10 mouse cellular contexts compared by ENCODE assay signal in genomic region chr8:128724819-128725218, GRCm38 (mm10). TPM values are rescaled to one million over a fixed set of nuclear protein-coding genes. Genes with fewer than 3 reads are reported as not detected.
A peak's percentile ranks its signal among the peaks of the same experiment; 100 is the strongest.
DNase-seq lines count a peak whose midpoint lies in the region; ATAC-seq and TF ChIP-seq lines count a peak whose summit lies in the region.
"Had no signal": no experiment of that assay in that cellular context is flagged by ENCODE, and none has a peak within 500 bp of the region (broad histone marks: within the 10 kb centered on the region; RNA-seq: fewer than 3 reads in every experiment).

No protein-coding gene starts in this region.

- H3K4me2 ChIP-seq in midbrain, embryonic 14.5 days (ENCODE audit: low read length), result no peak overlapping the region
- H3K4me2 ChIP-seq: embryonic facial prominence, embryonic 15.5 days; lung, embryonic 15.5 days had no signal

- no peak for ATAC-seq in midbrain, embryonic 14.5 days (ENCODE audit: low FRiP score, low TSS enrichment)

- H3K4me3 ChIP-seq in ES-E14 (ENCODE audit: insufficient read depth in 1 of 2, low read depth in 1 of 2, low read length in 2 of 2, poor library complexity in 1 of 2, severe bottlenecking in 1 of 2), result no peak overlapping the region
- H3K4me3 ChIP-seq in cortical plate, adult 2 months (ENCODE audit: insufficient read depth, low read length), result no peak overlapping the region
- H3K4me3 ChIP-seq in midbrain, embryonic 14.5 days (replicated peaks; ENCODE audit: low read depth, low read length), result no peak overlapping the region
- H3K4me3 ChIP-seq: embryonic facial prominence, embryonic 15.5 days; lung, embryonic 15.5 days had no signal

- no peaks in the 10 kb centered on the region for H3K4me1 ChIP-seq in ES-E14 (ENCODE audit: control insufficient read depth in 2 of 2, insufficient read depth in 2 of 2, low read length in 2 of 2, poor library complexity in 1 of 2)
- peaks cover 2% of the 10 kb centered on the region for H3K4me1 ChIP-seq in cortical plate, adult 2 months (ENCODE audit: control insufficient read depth, insufficient read depth, low read length)
- H3K4me1 ChIP-seq in midbrain, embryonic 14.5 days (ENCODE audit: control insufficient read depth, insufficient read depth, low read length), result no peaks in the 10 kb centered on the region
- H3K4me1 ChIP-seq: embryonic facial prominence, embryonic 15.5 days; lung, embryonic 15.5 days had no signal

- H3K9me3 ChIP-seq in ES-E14 (ENCODE audit: control insufficient read depth, insufficient read depth, low read depth, low read length), result no peaks in the 10 kb centered on the region
- no peaks in the 10 kb centered on the region for H3K9me3 ChIP-seq in midbrain, embryonic 14.5 days (ENCODE audit: control insufficient read depth, low read length)
- H3K9me3 ChIP-seq: embryonic facial prominence, embryonic 15.5 days; lung, embryonic 15.5 days had no signal

- in situ Hi-C loops in ES-E14 (cut with MboI; ENCODE audit: low sequenced_read_pairs in 2 of 2, unreplicated experiment in 2 of 2), result no loop called here

- no peak overlapping the region for H3K27ac ChIP-seq in ES-E14 (ENCODE audit: insufficient read depth, low read depth, low read length, poor library complexity, severe bottlenecking)
- H3K27ac ChIP-seq in cortical plate, adult 2 months (ENCODE audit: insufficient read depth, low read length), result no peak overlapping the region
- H3K27ac ChIP-seq in midbrain, embryonic 14.5 days (replicated peaks; ENCODE audit: low read depth, low read length), result no peak overlapping the region
- H3K27ac ChIP-seq: embryonic facial prominence, embryonic 15.5 days; lung, embryonic 15.5 days had no signal

- peak; percentile 71 for TF ChIP-seq CTCF in cortical plate, adult 2 months (IDR thresholded peaks at IDR 0.05; ENCODE audit: extremely low read depth, insufficient read depth, low read length)

- H3K27me3 ChIP-seq in midbrain, embryonic 14.5 days (ENCODE audit: control insufficient read depth, insufficient read depth, low read length), result no peaks in the 10 kb centered on the region
- H3K27me3 ChIP-seq: embryonic facial prominence, embryonic 15.5 days; lung, embryonic 15.5 days had no signal

- TF ChIP-seq POLR2A in cortical plate, adult 2 months (IDR thresholded peaks at IDR 0.05; ENCODE audit: extremely low read depth, insufficient read depth, low read length), result no peak

- no peak overlapping the region for H3K9ac ChIP-seq in ES-E14 (ENCODE audit: insufficient read depth, low read depth, low read length, poor library complexity, severe bottlenecking)
- no peak overlapping the region for H3K9ac ChIP-seq in midbrain, embryonic 14.5 days (replicated peaks; ENCODE audit: low read length)
- H3K9ac ChIP-seq: embryonic facial prominence, embryonic 15.5 days; lung, embryonic 15.5 days had no signal

- peak; percentile 8 to 13 for DNase-seq in kidney, adult 8-10 months
- DNase-seq in kidney, adult 11 months, result no peak
- DNase-seq in ES-E14 (ENCODE audit: low read depth, low spot score), result peak; percentile 9
- peak; percentile 35 for DNase-seq in induced T-regulatory cell, adult 2 months (ENCODE audit: low read depth)
- peak; percentile 77 for DNase-seq in midbrain, embryonic 14.5 days
- no peak for DNase-seq in layer of hippocampus, adult 9-11 months
- no peak for DNase-seq in thymus, adult 18-20 months

- 54% methylated on average over 1 of the region's 1 CpGs for WGBS in midbrain, embryonic 14.5 days

- H3K36me3 ChIP-seq in ES-E14 (ENCODE audit: control insufficient read depth, insufficient read depth, low read length, poor library complexity, severe bottlenecking), result peaks cover 9% of the 10 kb centered on the region
- H3K36me3 ChIP-seq in midbrain, embryonic 14.5 days (ENCODE audit: control insufficient read depth, insufficient read depth, low read length), result peaks cover 53% of the 10 kb centered on the region

TF ChIP-seq in ES-E14, 5 proteins besides CTCF, POLR2A, EP300 and RAD21:
- TF ChIP-seq ZNF384 (IDR thresholded peaks at IDR 0.05; ENCODE audit: low read depth, low read length) (no peak), MAFK (IDR thresholded peaks at IDR 0.05; ENCODE audit: insufficient read depth, low read depth, low read length) (no peak)

RNA-seq across cellular contexts. Expression of gene Itgb1, which starts 39.4 kb away (rescaled TPM):
- total RNA-seq in ES-E14 (2012; rRNA removed), result 264 and 325 TPM in 2 replicates
- polyA plus RNA-seq in cortical plate, adult 2 months (2012; rRNA removed), result 37.1 and 40.8 TPM in 2 replicates
- 49.0 and 90.9 TPM in 2 replicates for polyA plus RNA-seq in midbrain, embryonic 14.5 days (2014; fragmentation: Nextera tagmentation; extraction: Ambion mirVana)

Comparison
In these comparisons a context has a peak if more than half of its experiments do, and no peak if none do; other contexts are left out.
1. DNase-seq: peak in kidney, adult 8-10 months (2 of 2), ES-E14 (single experiment), induced T-regulatory cell, adult 2 months (single experiment) and midbrain, embryonic 14.5 days (single experiment); none in kidney, adult 11 months (single experiment), layer of hippocampus, adult 9-11 months (single experiment) and thymus, adult 18-20 months (0 of 2).